Mouse (Mus musculus): Measurements from ENCODE around the gene Elmod3. TPM values are rescaled to one million over a fixed set of nuclear protein-coding genes. Genes with fewer than 3 reads are reported as not detected.
A peak's percentile ranks its signal among the peaks of the same experiment; 100 is the strongest.

Elmod3 gene
- total and polyA plus RNA-seq, 3 experiments: 4.2 to 9.0 (median 7.1) TPM

- peaks cover 12 to 27% of the 10 kb centered on the region in 2 experiments for H3K36me3 ChIP-seq (replicated peaks in 1 of 2; ENCODE audit: control insufficient read depth in 1 of 2, insufficient read depth in 1 of 2, low read length in 1 of 2)
- peak overlapping the region; percentile 73 for H3K4me2 ChIP-seq (ENCODE audit: insufficient read depth, low read depth, poor library complexity, severe bottlenecking)
- H3K4me1 ChIP-seq (ENCODE audit: control insufficient read depth in 1 of 2, insufficient read depth in 2 of 2): peaks cover 11 to 38% of the 10 kb centered on the region in 2 experiments
- peak overlapping the region; percentile 59 for H3K27ac ChIP-seq (ENCODE audit: insufficient read depth, low read depth)
- peak overlapping the region; percentile 47 to 54 (median 49) for H3K4me3 ChIP-seq (replicated peaks in 1 of 3; ENCODE audit: low read depth in 2 of 3, low read length in 2 of 3, poor library complexity in 1 of 3)
- dilution Hi-C loops (cut with MboI; ENCODE audit: extremely low pct_ligation_motif_present, extremely low pct_unique_long_range_greater_than_20kb, low sequenced_read_pairs) (no loop called here), in situ Hi-C loops (cut with MboI; ENCODE audit: low pct_ligation_motif_present, low pct_unique_long_range_greater_than_20kb, low sequenced_read_pairs) (no loop called here)
- H3K9me3 ChIP-seq (replicated peaks; ENCODE audit: low read length): no peaks in the 10 kb centered on the region
- peak; percentile 66 for DNase-seq (ENCODE audit: extremely low read depth)
- no peaks in the 10 kb centered on the region for H3K27me3 ChIP-seq (replicated peaks)
- H3K79me2 ChIP-seq (replicated peaks; ENCODE audit: control insufficient read depth, extremely low read depth, insufficient read depth, poor library complexity, severe bottlenecking): peaks cover 14% of the 10 kb centered on the region
- peak overlapping the region; percentile 41 for H3K9ac ChIP-seq (ENCODE audit: insufficient read depth, low read depth)
- TF ChIP-seq NELFE (IDR thresholded peaks at IDR 0.05; ENCODE audit: low read depth, low read length): peak; percentile 56
- peak; percentile 51; the same call in 1 of the 2 replicates for TF ChIP-seq RCOR1 (conservative IDR thresholded peaks at IDR 0.05; ENCODE audit: low read depth, low read length)
- peak; percentile 63 for TF ChIP-seq NRF1 (IDR thresholded peaks at IDR 0.05; ENCODE audit: low read depth, low read length)
- no peak for TF ChIP-seq MXI1 (IDR thresholded peaks at IDR 0.05; ENCODE audit: low read depth, low read length)
- TF ChIP-seq KAT2A (IDR thresholded peaks at IDR 0.05; ENCODE audit: insufficient replicate concordance, low read length): no peak
- no peak for TF ChIP-seq PAX5 (IDR thresholded peaks at IDR 0.05; ENCODE audit: low read length)
- no peak; the same call in 1 of the 2 replicates for TF ChIP-seq SMC3 (IDR thresholded peaks at IDR 0.05; ENCODE audit: low read depth, low read length)
- peak; percentile 20 for TF ChIP-seq SIN3A (IDR thresholded peaks at IDR 0.05; ENCODE audit: low read length)
- TF ChIP-seq UBTF (IDR thresholded peaks at IDR 0.05; ENCODE audit: low read depth, low read length): 0 out of 2 replicates have a peak, but pooled peaks have one; percentile 45
- TF ChIP-seq POLR2A (IDR thresholded peaks at IDR 0.05; ENCODE audit: low read depth, low read length): peak; percentile 65
- peak; percentile 80 for TF ChIP-seq ELF1 (IDR thresholded peaks at IDR 0.05; ENCODE audit: low read depth, low read length)
- TF ChIP-seq TCF12 (IDR thresholded peaks at IDR 0.05; ENCODE audit: low read depth, low read length): 0 out of 2 replicates have a peak, but pooled peaks have one; percentile 26
- TF ChIP-seq E2F4 (IDR thresholded peaks at IDR 0.05; ENCODE audit: insufficient replicate concordance, low read depth, low read length): no peak
- TF ChIP-seq CHD2 (IDR thresholded peaks at IDR 0.05; ENCODE audit: low read length): 0 out of 2 replicates have a peak, but pooled peaks have one; percentile 27
- no peak for TF ChIP-seq CTCF (conservative IDR thresholded peaks at IDR 0.05 in 1 of 2, IDR thresholded peaks at IDR 0.05 in 1 of 2; ENCODE audit: low read depth in 2 of 2, low read length in 2 of 2)
- peak; percentile 63; the same call in 1 of the 2 replicates for TF ChIP-seq MAZ (IDR thresholded peaks at IDR 0.05; ENCODE audit: low read depth, low read length)
- TF ChIP-seq EP300 (IDR thresholded peaks at IDR 0.05; ENCODE audit: low read length): peak; percentile 15; the same call in 1 of the 2 replicates
- TF ChIP-seq POLR2AphosphoS2 (IDR thresholded peaks at IDR 0.05; ENCODE audit: low read depth, low read length): peak; percentile 75; the same call in 1 of the 2 replicates
- TF ChIP-seq HCFC1 (IDR thresholded peaks at IDR 0.05; ENCODE audit: low read depth, low read length): peak; percentile 41; the same call in 1 of the 2 replicates
- TF ChIP-seq MAFK (IDR thresholded peaks at IDR 0.05; ENCODE audit: insufficient replicate concordance, low read length): 0 out of 2 replicates have a peak, but pooled peaks have one; percentile 6
- no peak for TF ChIP-seq ZNF384 (IDR thresholded peaks at IDR 0.05; ENCODE audit: low read depth, low read length)
- 0 out of 2 replicates have a peak, but pooled peaks have one; percentile 5 for TF ChIP-seq CHD1 (IDR thresholded peaks at IDR 0.05; ENCODE audit: low read depth, low read length)
- 0 out of 2 replicates have a peak, but pooled peaks have one; percentile 63 for TF ChIP-seq ZMIZ1 (IDR thresholded peaks at IDR 0.05; ENCODE audit: low read depth, low read length)
- 0 out of 2 replicates have a peak, but pooled peaks have one; percentile 14 for TF ChIP-seq TBP (conservative IDR thresholded peaks at IDR 0.05; ENCODE audit: low read depth, low read length)
- TF ChIP-seq GABPA (IDR thresholded peaks at IDR 0.05; ENCODE audit: insufficient replicate concordance, low read depth, low read length): no peak
- no peak for TF ChIP-seq ZKSCAN1 (IDR thresholded peaks at IDR 0.05; ENCODE audit: borderline replicate concordance, low read depth, low read length)
- peak; percentile 56; the same call in 1 of the 2 replicates for TF ChIP-seq IRF4 (IDR thresholded peaks at IDR 0.05; ENCODE audit: low read depth, low read length)
- TF ChIP-seq MEF2A (IDR thresholded peaks at IDR 0.05; ENCODE audit: borderline replicate concordance, low read depth, low read length): peak; percentile 46; the same call in 1 of the 2 replicates
- no peak for TF ChIP-seq ZC3H11A (IDR thresholded peaks at IDR 0.05; ENCODE audit: low read depth, low read length)
- no peak for TF ChIP-seq RAD21 (IDR thresholded peaks at IDR 0.05; ENCODE audit: low read depth, low read length)
- peak; percentile 34; the same call in 1 of the 2 replicates for TF ChIP-seq ETS1 (conservative IDR thresholded peaks at IDR 0.05; ENCODE audit: low read depth, low read length)
- TF ChIP-seq JUN (IDR thresholded peaks at IDR 0.05; ENCODE audit: insufficient read depth, low read depth, low read length): no peak; the same call in 1 of the 2 replicates
- no peak for TF ChIP-seq USF1 (IDR thresholded peaks at IDR 0.05; ENCODE audit: low read depth, low read length)
- no peak; the same call in none of the 2 replicates for TF ChIP-seq MAX (IDR thresholded peaks at IDR 0.05; ENCODE audit: low read length)
- no peak for TF ChIP-seq MYC (IDR thresholded peaks at IDR 0.05; ENCODE audit: low read depth, low read length)
- TF ChIP-seq JUND (conservative IDR thresholded peaks at IDR 0.05; ENCODE audit: low read depth, low read length): no peak
Measured at GRCm38 (mm10) chr6:72552171-72553078, 45.8 kb downstream of the Elmod3 start.
